Mouse (Mus musculus) midbrain, postnatal 0 days (tissue): ENCODE results near the gene Smap1. TPM values are rescaled to one million over a fixed set of nuclear protein-coding genes. Genes with fewer than 3 reads are reported as not detected.

ENCODE experiments used
- ATAC-seq: fragments of 200-750 bp; cut with Nextera tagmentation; 2 replicates; pipeline ENCODE4 v1.8.0; 2017; ENCODE audit warnings: moderate number of reproducible peaks, mild to moderate bottlenecking, moderate TSS enrichment, moderate library complexity; ENCODE audit not compliant: low FRiP score
- DNase-seq: peaks from one replicate; pipeline ENCODE4 v3.0.0-alpha.2; 2015; ENCODE audit warnings: low spot score
- H3K27ac ChIP-seq: fragments of 300-500 bp; sonication (generic); 2 replicates; pipeline ENCODE4 v1.5.1; 2014; ENCODE audit warnings: low read depth, mild to moderate bottlenecking, low read length, mixed read lengths
- H3K27me3 ChIP-seq: fragments of 300-500 bp; sonication (generic); 2 replicates; pipeline ENCODE4 v1.6.1; 2014; ENCODE audit warnings: low read length, control low read depth, mixed read lengths; ENCODE audit not compliant: insufficient read depth
- H3K36me3 ChIP-seq: fragments of 300-500 bp; sonication (generic); 2 replicates; pipeline ENCODE4 v1.6.1; 2014; ENCODE audit warnings: low read length, control low read depth, mixed read lengths; ENCODE audit not compliant: insufficient read depth
- H3K4me1 ChIP-seq: fragments of 300-500 bp; sonication (generic); 2 replicates; pipeline ENCODE4 v1.6.1; 2014; ENCODE audit warnings: mild to moderate bottlenecking, control low read depth, antibody characterized with exemption, low read length, mixed read lengths; ENCODE audit not compliant: insufficient read depth
- H3K4me2 ChIP-seq: fragments of 300-500 bp; sonication (generic); 2 replicates; pipeline ENCODE4 v1.6.1; 2014; ENCODE audit warnings: low read depth, mild to moderate bottlenecking, low read length, mixed read lengths; ENCODE audit not compliant: poor library complexity, severe bottlenecking
- H3K4me3 ChIP-seq: fragments of 300-500 bp; sonication (generic); 2 replicates; pipeline ENCODE4 v1.5.1; 2014; ENCODE audit warnings: low read depth, mild to moderate bottlenecking, low read length, moderate library complexity
- H3K9ac ChIP-seq: fragments of 300-500 bp; sonication (generic); replicated peaks from 2 replicates; pipeline ENCODE4 v1.6.1; 2014; ENCODE audit warnings: mild to moderate bottlenecking, low read length, moderate library complexity, mixed read lengths; ENCODE audit not compliant: poor library complexity, severe bottlenecking
- H3K9me3 ChIP-seq: fragments of 300-500 bp; sonication (generic); 2 replicates; pipeline ENCODE4 v1.6.1; 2016; ENCODE audit warnings: low read length, control low read depth
- CTCF ChIP-seq: IDR thresholded peaks from 2 replicates; pipeline ENCODE4 v1.5.1; 2016; ENCODE audit warnings: antibody characterized with exemption, mild to moderate bottlenecking
- WGBS: fragments of 180-500 bp; shearing (Covaris S2); extraction: QIAGEN DNeasy Blood & Tissue Kit; methylation state at CpG from one replicate; pipeline ENCODE4 v1.1.7; 2014; 5-methylcytosine and 5-hydroxymethylcytosine counted together
- polyA plus RNA-seq: library from polyadenylated mRNA; unstranded; fragments of >200 nt; fragmentation: Nextera tagmentation; extraction: Ambion mirVana; gene quantifications from 2 replicates; pipeline ENCODE4 v1.2.1, GENCODE M21; 2015
- total RNA-seq: library from RNA; depleted of rRNA; stranded (reverse); fragments of >200 nt; gene quantifications from 2 replicates; pipeline ENCODE4 v1.2.3, GENCODE M21; 2014

Smap1 gene
- total and polyA plus RNA-seq, 2 experiments from 2014 or later, result 85.7 to 181 TPM

- ATAC-seq (no peak), DNase-seq (peak; percentile 45)
- Histone ChIP-seq H3K9me3 (no peaks in the 10 kb centered on the region), H3K27me3 (no peaks in the 10 kb centered on the region), H3K4me2 (no peak overlapping the region), H3K4me3 (no peak overlapping the region), H3K9ac (no peak overlapping the region), H3K4me1 (no peaks in the 10 kb centered on the region), H3K27ac (no peak overlapping the region), H3K36me3 (no peaks in the 10 kb centered on the region)
- TF ChIP-seq CTCF, result no peak
- 44% methylated on average over 7 of the region's 7 CpGs for WGBS
These were observed 37.2 kb downstream of the Smap1 start for GRCm38 (mm10) chr1:23884914-23885313.

DNA sequence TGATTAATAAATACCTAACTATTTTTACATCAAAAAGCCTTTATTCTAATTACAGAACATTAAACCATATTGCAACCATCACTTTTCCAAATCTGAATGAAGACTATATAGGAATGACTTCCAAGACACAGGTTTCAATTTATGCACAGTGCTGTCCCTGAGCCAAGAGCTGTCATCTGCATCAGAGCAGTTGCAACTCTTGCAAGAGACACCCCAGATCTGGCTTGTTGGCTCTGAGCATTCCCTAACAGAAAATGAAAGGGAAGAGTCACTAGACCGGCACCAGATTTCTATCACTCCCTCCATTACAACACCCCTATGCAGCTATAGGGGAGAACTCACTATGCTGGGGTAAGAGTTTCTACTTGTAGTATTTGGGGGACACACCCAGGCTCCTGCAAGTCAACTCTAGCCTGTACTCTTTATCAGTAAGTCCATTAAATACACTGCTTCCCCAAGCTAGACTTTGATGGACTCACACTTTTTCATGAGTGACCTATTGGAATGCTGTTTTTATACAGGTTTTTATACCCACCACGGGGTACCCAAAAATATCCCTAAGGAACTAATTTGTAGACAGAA, 37.9 kb downstream of the Smap1 start:
- ATAC-seq, result no peak
- 89% methylated on average over 2 of the region's 2 CpGs for WGBS
- H3K4me2 ChIP-seq, result no peak overlapping the region
- H3K27ac ChIP-seq, result no peak overlapping the region
- H3K9ac ChIP-seq, result no peak overlapping the region
- H3K9me3 ChIP-seq, result no peaks in the 10 kb centered on the region
- H3K36me3 ChIP-seq, result no peaks in the 10 kb centered on the region
- no peak for TF ChIP-seq CTCF
- H3K4me1 ChIP-seq, result no peaks in the 10 kb centered on the region
- no peaks in the 10 kb centered on the region for H3K27me3 ChIP-seq
- H3K4me3 ChIP-seq, result no peak overlapping the region
- no peak for DNase-seq

GRCm38 (mm10) chr1:23882681-23883080, 39.4 kb downstream of the Smap1 start:
- TF ChIP-seq CTCF, result no peak
- no peak for DNase-seq
- Histone ChIP-seq H3K36me3 (no peaks in the 10 kb centered on the region), H3K4me2 (no peak overlapping the region), H3K4me3 (no peak overlapping the region), H3K9ac (no peak overlapping the region), H3K9me3 (no peaks in the 10 kb centered on the region), H3K27me3 (no peaks in the 10 kb centered on the region), H3K4me1 (no peaks in the 10 kb centered on the region), H3K27ac (no peak overlapping the region)
- no peak for ATAC-seq
- 95% methylated on average over 1 of the region's 1 CpGs for WGBS

- no peaks in the 10 kb centered on the region for H3K27me3 ChIP-seq
- ATAC-seq (no peak), DNase-seq (no peak)
- TF ChIP-seq CTCF, result no peak
- 100% methylated on average over 1 of the region's 1 CpGs for WGBS
- no peak overlapping the region for H3K4me2 ChIP-seq
- no peak overlapping the region for H3K4me3 ChIP-seq
- H3K4me1 ChIP-seq, result no peaks in the 10 kb centered on the region
- no peak overlapping the region for H3K27ac ChIP-seq
- no peak overlapping the region for H3K9ac ChIP-seq
- H3K9me3 ChIP-seq, result no peaks in the 10 kb centered on the region
- 0 out of 2 replicates have a peak, but pooled peaks cover 8% of the 10 kb centered on the region for H3K36me3 ChIP-seq
These were observed 49.9 kb downstream of the Smap1 start for GRCm38 (mm10) chr1:23872194-23872593.

GRCm38 (mm10) chr1:23867350-23867862, 54.7 kb downstream of the Smap1 start:
- Histone ChIP-seq H3K4me1 (no peaks in the 10 kb centered on the region), H3K4me3 (no peak overlapping the region), H3K9me3 (no peaks in the 10 kb centered on the region), H3K36me3 (0 out of 2 replicates have a peak, but pooled peaks cover 3% of the 10 kb centered on the region), H3K27me3 (no peaks in the 10 kb centered on the region), H3K27ac (no peak overlapping the region), H3K4me2 (no peak overlapping the region), H3K9ac (no peak overlapping the region)
- DNase-seq (no peak), ATAC-seq (no peak)
- WGBS, result 65% methylated on average over 2 of the region's 2 CpGs
- no peak for TF ChIP-seq CTCF

DNA sequence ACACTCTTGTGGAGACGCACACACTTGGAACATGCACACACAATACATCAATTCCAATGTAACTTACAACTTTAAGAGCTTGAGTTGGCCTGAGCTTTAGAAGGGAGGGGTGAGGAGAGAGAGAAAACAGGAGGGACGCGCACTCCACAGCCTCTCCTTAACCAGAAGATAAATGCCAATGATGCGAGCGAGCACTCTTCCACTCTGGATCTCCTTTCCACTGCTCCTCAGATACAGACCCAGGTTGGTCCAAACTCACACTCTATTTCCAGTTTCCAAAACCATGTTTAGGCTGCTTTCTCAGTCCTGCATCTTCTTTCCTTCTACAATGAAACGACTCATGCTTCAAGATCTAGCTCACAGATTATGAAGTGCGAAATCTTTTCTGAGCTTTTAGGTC, 56.6 kb downstream of the Smap1 start:
- no peak for ATAC-seq
- Histone ChIP-seq H3K9ac (no peak overlapping the region), H3K4me2 (no peak overlapping the region), H3K36me3 (0 out of 2 replicates have a peak, but pooled peaks cover 3% of the 10 kb centered on the region), H3K27me3 (no peaks in the 10 kb centered on the region), H3K4me3 (no peak overlapping the region), H3K9me3 (no peaks in the 10 kb centered on the region), H3K27ac (no peak overlapping the region), H3K4me1 (no peaks in the 10 kb centered on the region)
- TF ChIP-seq CTCF, result no peak
- WGBS, result 95% methylated on average over 7 of the region's 7 CpGs
- no peak for DNase-seq
